Mouse (Mus musculus) CH12.LX (cell line): Measurements from ENCODE around the gene Nkx2-3. TPM values are rescaled to one million over a fixed set of nuclear protein-coding genes. Genes with fewer than 3 reads are reported as not detected.

Experiments used
- DNase-seq: peaks from one replicate; pipeline ENCODE4 v3.0.0-alpha.2; 2013; ENCODE audit errors: extremely low read depth
- H3K27ac ChIP-seq: 2 replicates; pipeline ENCODE4 v1.5.1; 2012; ENCODE audit warnings: low read depth, mild to moderate bottlenecking, control low read depth, moderate library complexity; ENCODE audit not compliant: insufficient read depth
- H3K27me3 ChIP-seq: replicated peaks from 2 replicates; pipeline ENCODE3; 2012; ENCODE audit warnings: inconsistent platforms
- H3K36me3 ChIP-seq, 2 experiments: replicated peaks in 1 of 2; 2 replicates each; pipeline versions ENCODE3 to v1.6.1; 2012; ENCODE audit warnings: inconsistent platforms in 1 of 2, low read length in 1 of 2, mild to moderate bottlenecking in 1 of 2, mixed read lengths in 1 of 2, moderate library complexity in 1 of 2; ENCODE audit not compliant: control insufficient read depth in 1 of 2, insufficient read depth in 1 of 2
- H3K4me1 ChIP-seq, 2 experiments: 2 replicates each; pipeline ENCODE4 v1.6.1; 2012; ENCODE audit warnings: inconsistent platforms in 1 of 2, moderate library complexity in 1 of 2; ENCODE audit not compliant: insufficient read depth in 2 of 2, control insufficient read depth in 1 of 2
- H3K4me2 ChIP-seq: 2 replicates; pipeline ENCODE4 v1.6.1; 2012; ENCODE audit warnings: low read depth, mild to moderate bottlenecking, control low read depth; ENCODE audit not compliant: poor library complexity, insufficient read depth, severe bottlenecking
- H3K4me3 ChIP-seq, 3 experiments: fragments of 150-350 bp in 1 of 3; sonication (generic) in 1 of 3; replicated peaks in 1 of 3; 2 replicates each; pipeline versions ENCODE3 to v1.5.1; 2011 to 2012; ENCODE audit warnings: low read depth in 2 of 3, low read length in 2 of 3, mild to moderate bottlenecking in 2 of 3, moderate library complexity in 2 of 3, control low read depth in 1 of 3, improper control_type of control experiment in 1 of 3, inconsistent platforms in 1 of 3, mixed read lengths in 1 of 3; ENCODE audit not compliant: poor library complexity in 1 of 3
- H3K79me2 ChIP-seq: replicated peaks from 2 replicates; pipeline ENCODE4 v1.6.1; 2012; ENCODE audit warnings: mild to moderate bottlenecking, moderate library complexity; ENCODE audit not compliant: control insufficient read depth, poor library complexity, insufficient read depth, severe bottlenecking; ENCODE audit errors: extremely low read depth
- H3K9ac ChIP-seq: 2 replicates; pipeline ENCODE4 v1.6.1; 2012; ENCODE audit warnings: low read depth, mild to moderate bottlenecking, control low read depth, moderate library complexity; ENCODE audit not compliant: insufficient read depth
- H3K9me3 ChIP-seq: replicated peaks from 2 replicates; pipeline ENCODE3; 2012; ENCODE audit warnings: low read length, inconsistent platforms, mixed read lengths
- CHD1 ChIP-seq: IDR thresholded peaks from 2 replicates; pipeline ENCODE4 v1.6.1; 2012; ENCODE audit warnings: low read depth, low read length, improper control_type of control experiment, inconsistent platforms
- CHD2 ChIP-seq: IDR thresholded peaks from 2 replicates; pipeline ENCODE4 v1.6.1; 2011; ENCODE audit warnings: low read length, improper control_type of control experiment
- CTCF ChIP-seq, 2 experiments: IDR thresholded peaks in 1 of 2; conservative IDR thresholded peaks in 1 of 2; 2 replicates each; pipeline ENCODE4 v1.5.1; 2011 to 2012; ENCODE audit warnings: low read depth in 2 of 2, low read length in 2 of 2, improper control_type of control experiment in 1 of 2, inconsistent platforms in 1 of 2, mild to moderate bottlenecking in 1 of 2, moderate library complexity in 1 of 2
- EP300 ChIP-seq: IDR thresholded peaks from 2 replicates; pipeline ENCODE4 v1.6.1; 2011; ENCODE audit warnings: low read length, improper control_type of control experiment
- HCFC1 ChIP-seq: IDR thresholded peaks from 2 replicates; pipeline ENCODE4 v1.6.1; 2012; ENCODE audit warnings: low read depth, mild to moderate bottlenecking, inconsistent platforms, low read length, improper control_type of control experiment
- IRF4 ChIP-seq: IDR thresholded peaks from 2 replicates; pipeline ENCODE4 v1.6.1; 2014; ENCODE audit warnings: low read depth, mild to moderate bottlenecking, inconsistent platforms, low read length, improper control_type of control experiment
- KAT2A ChIP-seq: IDR thresholded peaks from 2 replicates; pipeline ENCODE4 v1.6.1; 2012; ENCODE audit warnings: low read length, improper control_type of control experiment, inconsistent platforms; ENCODE audit not compliant: insufficient replicate concordance
- NELFE ChIP-seq: IDR thresholded peaks from 2 replicates; pipeline ENCODE4 v1.6.1; 2011; ENCODE audit warnings: low read depth, low read length, improper control_type of control experiment
- NRF1 ChIP-seq: IDR thresholded peaks from 2 replicates; pipeline ENCODE4 v1.6.1; 2014; ENCODE audit warnings: low read depth, mild to moderate bottlenecking, inconsistent platforms, low read length, improper control_type of control experiment, moderate library complexity
- POLR2AphosphoS2 ChIP-seq: IDR thresholded peaks from 2 replicates; pipeline ENCODE4 v1.6.1; 2011; ENCODE audit warnings: low read depth, low read length, improper control_type of control experiment
- RAD21 ChIP-seq: IDR thresholded peaks from 2 replicates; pipeline ENCODE4 v1.6.1; 2011; ENCODE audit warnings: low read depth, mild to moderate bottlenecking, low read length, improper control_type of control experiment, moderate library complexity
- SMC3 ChIP-seq: IDR thresholded peaks from 2 replicates; pipeline ENCODE4 v1.6.1; 2011; ENCODE audit warnings: low read depth, low read length, improper control_type of control experiment
- UBTF ChIP-seq: IDR thresholded peaks from 2 replicates; pipeline ENCODE4 v1.6.1; 2012; ENCODE audit warnings: low read depth, mild to moderate bottlenecking, inconsistent platforms, low read length, improper control_type of control experiment, moderate library complexity
- ZC3H11A ChIP-seq: IDR thresholded peaks from 2 replicates; pipeline ENCODE4 v1.6.1; 2012; ENCODE audit warnings: low read depth, mild to moderate bottlenecking, inconsistent platforms, low read length, improper control_type of control experiment
- ZKSCAN1 ChIP-seq: IDR thresholded peaks from 2 replicates; pipeline ENCODE4 v1.6.1; 2012; ENCODE audit warnings: low read depth, inconsistent platforms, low read length, improper control_type of control experiment, borderline replicate concordance
- dilution Hi-C: fragments of 300-500 bp; cut with MboI; formaldehyde crosslinking; loops from 2 replicates; pipeline ENCODE4 v1.14.3; 2020; ENCODE audit warnings: low sequenced_read_pairs; ENCODE audit not compliant: extremely low pct_unique_long_range_greater_than_20kb, extremely low pct_ligation_motif_present
- in situ Hi-C: fragments of 300-500 bp; cut with MboI; formaldehyde crosslinking; loops from 3 replicates; pipeline ENCODE4 v1.14.3; 2019; ENCODE audit warnings: low sequenced_read_pairs, low pct_ligation_motif_present, low pct_unique_long_range_greater_than_20kb, mixed read lengths
- polyA plus RNA-seq: library from polyadenylated mRNA; unstranded; fragments of >175 nt; gene quantifications from 2 replicates; pipeline ENCODE4 v1.2.1, GENCODE M21; 2012; ENCODE audit warnings: low read depth; ENCODE audit not compliant: insufficient read length
- total RNA-seq, 2 experiments: library from RNA; depleted of rRNA; stranded (reverse); fragments of 300-350 nt in 1 of 2; fragments of >200 nt in 1 of 2; gene quantifications; 2 replicates each; pipeline ENCODE4 v1.2.3; 2012 to 2014

Gene Nkx2-3
- total and polyA plus RNA-seq, 3 experiments, result not detected

GRCm38 (mm10) chr19:43568298-43568697, 43.8 kb upstream of the Nkx2-3 start:
- Histone ChIP-seq H3K9ac (no peak overlapping the region), H3K27ac (no peak overlapping the region)

GRCm38 (mm10) chr19:43569133-43569532, 43.0 kb upstream of the Nkx2-3 start:
- TF ChIP-seq ZC3H11A (no peak), ZKSCAN1 (no peak), NRF1 (no peak), POLR2AphosphoS2 (no peak), EP300 (no peak), UBTF (no peak), HCFC1 (no peak), CHD1 (no peak), CHD2 (no peak), NELFE (no peak), KAT2A (no peak), IRF4 (no peak)
- TF ChIP-seq, all 38 proteins: peak for 0
- peaks cover 3 to 7% of the 10 kb centered on the region in 2 experiments for H3K4me1 ChIP-seq
- no peak for DNase-seq
- H3K9ac ChIP-seq, result no peak overlapping the region
- no peaks in the 10 kb centered on the region for H3K36me3 ChIP-seq
- H3K4me3 ChIP-seq, result no peak overlapping the region
- no peaks in the 10 kb centered on the region for H3K9me3 ChIP-seq
- H3K27ac ChIP-seq, result no peak overlapping the region
- H3K27me3 ChIP-seq, result peaks cover 1% of the 10 kb centered on the region
- dilution Hi-C loops, result no loop called here
- H3K79me2 ChIP-seq, result no peaks in the 10 kb centered on the region
- no peak overlapping the region for H3K4me2 ChIP-seq
- in situ Hi-C loops, result no loop called here

More at GRCm38 (mm10) chr19:43568298-43568697, 43.8 kb upstream of the Nkx2-3 start:
- Histone ChIP-seq H3K4me2 (no peak overlapping the region), H3K4me1 (peaks cover 3 to 7% of the 10 kb centered on the region in 2 experiments), H3K4me3 (no peak overlapping the region), H3K9me3 (no peaks in the 10 kb centered on the region), H3K36me3 (no peaks in the 10 kb centered on the region)
- dilution Hi-C loops, result no loop called here
- DNase-seq, result peak; percentile 16
- TF ChIP-seq CHD2, result no peak
- TF ChIP-seq RAD21, result peak; percentile 21
- peak; percentile 37 to 60; a peak in 3 of 4 replicates for TF ChIP-seq CTCF (conservative IDR thresholded peaks at IDR 0.05 in 1 of 2, IDR thresholded peaks at IDR 0.05 in 1 of 2; ENCODE audit: low read depth in 2 of 2, low read length in 2 of 2)
- TF ChIP-seq IRF4, result no peak
- peak; percentile 36 for TF ChIP-seq SMC3
- TF ChIP-seq, all 38 proteins: peak for 3
- Histone ChIP-seq H3K79me2 (no peaks in the 10 kb centered on the region), H3K27me3 (peaks cover 1% of the 10 kb centered on the region)
- in situ Hi-C loops, result no loop called here
